Mouse (Mus musculus): ENCODE results near the gene Cyp3a13. TPM values are rescaled to one million over a fixed set of nuclear protein-coding genes. Genes with fewer than 3 reads are reported as not detected.

Cyp3a13 gene
- polyA plus RNA-seq (2014; fragmentation: Nextera tagmentation; extraction: Ambion mirVana) = not detected in 2 replicates

DNA sequence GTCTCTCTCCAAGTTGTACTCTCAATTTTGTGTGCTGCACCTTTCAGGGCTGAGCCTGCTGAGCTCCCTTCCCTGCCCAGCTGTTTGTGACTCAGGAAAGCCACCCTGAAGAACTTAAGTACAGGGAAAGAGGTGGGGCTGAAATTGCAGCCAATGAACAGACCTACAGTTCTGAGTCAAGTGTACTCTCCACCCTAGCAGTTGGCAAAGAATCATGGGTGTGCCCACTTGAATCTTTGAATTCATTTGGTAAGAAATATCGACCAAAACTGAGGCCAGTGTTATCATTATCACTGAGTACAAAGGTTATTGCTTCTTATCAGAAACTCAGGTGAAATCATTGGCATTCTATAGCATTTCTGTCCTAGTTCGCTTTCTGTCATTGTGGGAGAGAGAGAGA is at the start of gene Cyp3a13:
Gene Cyp3a13, minus strand, starts transcription at position 88 of the 400 bp plus-strand sequence.
- Histone ChIP-seq H3K4me1 (ENCODE audit: control insufficient read depth, insufficient read depth, low read length) (no peaks in the 10 kb centered on the region), H3K9ac (replicated peaks; ENCODE audit: low read length) (no peak within 1 kb of the TSS), H3K27ac (replicated peaks; ENCODE audit: low read depth, low read length) (no peak within 1 kb of the TSS), H3K4me2 (ENCODE audit: low read length) (no peak within 1 kb of the TSS), H3K27me3 (ENCODE audit: control insufficient read depth, insufficient read depth, low read length) (no peaks in the 10 kb centered on the region), H3K4me3 (replicated peaks; ENCODE audit: low read depth, low read length) (no peak within 1 kb of the TSS), H3K36me3 (ENCODE audit: control insufficient read depth, insufficient read depth, low read length) (no peaks in the 10 kb centered on the region), H3K9me3 (ENCODE audit: control insufficient read depth, low read length) (no peaks in the 10 kb centered on the region)
- 60% methylated on average over 2 of the region's 2 CpGs for WGBS
- ATAC-seq (ENCODE audit: low FRiP score, low TSS enrichment) (no peak), DNase-seq (no peak)

DNA sequence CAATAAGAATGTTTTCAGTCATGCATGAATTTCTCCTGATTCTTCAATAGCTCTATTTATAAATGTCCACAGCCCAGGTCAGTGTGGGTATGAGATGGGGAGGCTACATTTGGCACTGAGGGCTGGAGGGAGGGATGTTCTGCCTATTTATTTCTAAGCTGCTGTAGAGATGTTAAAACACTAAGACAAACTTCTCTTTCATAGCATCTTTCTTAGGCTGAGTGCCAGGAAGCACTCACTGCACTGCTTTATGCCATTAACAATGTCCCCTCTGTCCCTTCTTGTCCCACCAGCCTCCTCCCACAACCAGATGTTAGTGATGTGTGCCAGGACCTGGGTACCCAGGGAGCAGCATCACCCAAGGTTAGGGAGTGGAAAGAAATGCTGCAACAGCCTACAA is 45.1 kb upstream of the Cyp3a13 start:
- H3K27ac ChIP-seq (replicated peaks; ENCODE audit: low read depth, low read length) = no peak overlapping the region
- no peaks in the 10 kb centered on the region for H3K27me3 ChIP-seq (ENCODE audit: control insufficient read depth, insufficient read depth, low read length)
- no peak overlapping the region for H3K4me2 ChIP-seq (ENCODE audit: low read length)
- no peak for ATAC-seq (ENCODE audit: low FRiP score, low TSS enrichment)
- H3K9me3 ChIP-seq (ENCODE audit: control insufficient read depth, low read length) = no peaks in the 10 kb centered on the region
- DNase-seq = peak; percentile 3
- no peaks in the 10 kb centered on the region for H3K4me1 ChIP-seq (ENCODE audit: control insufficient read depth, insufficient read depth, low read length)
- no peak overlapping the region for H3K9ac ChIP-seq (replicated peaks; ENCODE audit: low read length)
- no peaks in the 10 kb centered on the region for H3K36me3 ChIP-seq (ENCODE audit: control insufficient read depth, insufficient read depth, low read length)
- H3K4me3 ChIP-seq (replicated peaks; ENCODE audit: low read depth, low read length) = no peak overlapping the region

DNA sequence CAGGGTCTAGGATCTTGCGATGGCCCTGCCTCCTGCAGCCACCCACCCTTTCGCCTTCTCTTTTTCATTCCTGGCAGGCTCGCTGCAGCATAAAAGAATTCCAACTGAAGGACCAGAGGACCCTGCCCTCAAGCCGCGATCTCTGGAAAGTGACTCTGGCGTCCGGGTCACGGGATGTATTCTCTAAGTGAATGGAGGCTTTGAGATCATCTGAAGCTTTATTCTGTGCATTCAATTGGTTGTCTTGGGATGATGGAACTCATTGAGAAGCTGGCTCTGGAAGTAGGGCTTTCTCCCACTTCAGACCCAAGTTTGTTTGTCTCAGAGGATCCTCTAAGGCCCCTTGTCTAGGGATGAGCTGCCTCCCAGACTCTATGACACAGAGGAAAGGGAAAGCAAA is 41.5 kb upstream of the Cyp3a13 start, which contains the start of gene Gjc3:
Gene Gjc3, minus strand, starts transcription at position 154 of the 400 bp plus-strand sequence.
- H3K9ac ChIP-seq (replicated peaks; ENCODE audit: low read length) = no peak within 1 kb of the TSS
- H3K36me3 ChIP-seq (ENCODE audit: control insufficient read depth, insufficient read depth, low read length) = no peaks in the 10 kb centered on the region
- WGBS = 73% methylated on average over 8 of the region's 8 CpGs
- H3K4me1 ChIP-seq (ENCODE audit: control insufficient read depth, insufficient read depth, low read length) = no peaks in the 10 kb centered on the region
- H3K4me2 ChIP-seq (ENCODE audit: low read length) = no peak within 1 kb of the TSS
- no peak within 1 kb of the TSS for H3K27ac ChIP-seq (replicated peaks; ENCODE audit: low read depth, low read length)
- DNase-seq = no peak
- ATAC-seq (ENCODE audit: low FRiP score, low TSS enrichment) = no peak
- no peaks in the 10 kb centered on the region for H3K9me3 ChIP-seq (ENCODE audit: control insufficient read depth, low read length)
- no peak within 1 kb of the TSS for H3K4me3 ChIP-seq (replicated peaks; ENCODE audit: low read depth, low read length)
- H3K27me3 ChIP-seq (ENCODE audit: control insufficient read depth, insufficient read depth, low read length) = no peaks in the 10 kb centered on the region

DNA sequence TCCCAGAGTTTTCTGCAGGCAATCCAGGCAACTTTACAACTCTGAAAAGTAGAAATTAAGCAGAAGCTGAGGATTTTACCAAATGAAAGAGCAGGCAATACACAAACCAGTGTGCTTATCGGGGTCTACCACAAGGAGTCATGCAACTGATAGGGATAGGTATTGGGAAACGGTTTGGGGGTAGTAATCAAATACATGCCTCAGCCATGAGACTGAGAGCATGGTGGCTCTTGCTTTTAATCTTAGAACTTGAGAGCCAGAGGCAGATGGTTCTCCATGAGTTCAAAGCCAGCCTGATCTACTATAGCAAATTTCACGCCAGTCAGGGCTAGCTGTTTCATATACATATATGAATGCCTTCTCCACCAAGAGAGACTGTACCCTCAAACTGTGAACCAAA is 35.0 kb upstream of the Cyp3a13 start:
- Histone ChIP-seq H3K4me1 (ENCODE audit: control insufficient read depth, insufficient read depth, low read length) (no peaks in the 10 kb centered on the region), H3K36me3 (ENCODE audit: control insufficient read depth, insufficient read depth, low read length) (no peaks in the 10 kb centered on the region), H3K4me2 (ENCODE audit: low read length) (no peak overlapping the region), H3K27me3 (ENCODE audit: control insufficient read depth, insufficient read depth, low read length) (no peaks in the 10 kb centered on the region), H3K9ac (replicated peaks; ENCODE audit: low read length) (no peak overlapping the region), H3K9me3 (ENCODE audit: control insufficient read depth, low read length) (no peaks in the 10 kb centered on the region), H3K4me3 (replicated peaks; ENCODE audit: low read depth, low read length) (no peak overlapping the region), H3K27ac (replicated peaks; ENCODE audit: low read depth, low read length) (no peak overlapping the region)
- ATAC-seq (ENCODE audit: low FRiP score, low TSS enrichment) (no peak), DNase-seq (no peak)
- WGBS = 90% methylated on average over 3 of the region's 3 CpGs

DNA sequence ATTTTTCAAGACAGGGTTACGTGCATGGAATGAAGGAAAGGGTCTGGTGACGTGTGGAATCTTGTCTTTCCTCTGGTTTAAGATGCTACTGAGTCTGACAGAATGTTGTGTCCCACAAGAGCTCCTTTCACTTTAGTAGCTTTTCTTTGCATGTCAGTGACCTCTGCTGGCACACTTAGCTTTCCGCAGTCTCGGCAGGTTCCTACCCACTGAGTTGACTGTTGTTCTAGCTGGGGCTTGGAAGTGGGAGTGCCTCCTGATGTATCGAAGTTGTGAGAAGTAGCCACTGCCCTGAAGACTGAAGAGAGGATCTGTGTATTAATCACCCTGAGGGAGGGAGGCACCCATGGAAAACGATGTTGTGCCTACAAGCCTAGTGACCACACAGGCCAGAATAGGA is 29.8 kb upstream of the Cyp3a13 start:
- Histone ChIP-seq H3K27ac (replicated peaks; ENCODE audit: low read depth, low read length) (no peak overlapping the region), H3K4me3 (replicated peaks; ENCODE audit: low read depth, low read length) (no peak overlapping the region), H3K4me2 (ENCODE audit: low read length) (no peak overlapping the region), H3K9ac (replicated peaks; ENCODE audit: low read length) (no peak overlapping the region), H3K27me3 (ENCODE audit: control insufficient read depth, insufficient read depth, low read length) (no peaks in the 10 kb centered on the region), H3K36me3 (ENCODE audit: control insufficient read depth, insufficient read depth, low read length) (no peaks in the 10 kb centered on the region), H3K9me3 (ENCODE audit: control insufficient read depth, low read length) (no peaks in the 10 kb centered on the region), H3K4me1 (ENCODE audit: control insufficient read depth, insufficient read depth, low read length) (no peaks in the 10 kb centered on the region)
- ATAC-seq (ENCODE audit: low FRiP score, low TSS enrichment) (no peak), DNase-seq (peak; percentile 1)
- 39% methylated on average over 6 of the region's 6 CpGs for WGBS

DNA sequence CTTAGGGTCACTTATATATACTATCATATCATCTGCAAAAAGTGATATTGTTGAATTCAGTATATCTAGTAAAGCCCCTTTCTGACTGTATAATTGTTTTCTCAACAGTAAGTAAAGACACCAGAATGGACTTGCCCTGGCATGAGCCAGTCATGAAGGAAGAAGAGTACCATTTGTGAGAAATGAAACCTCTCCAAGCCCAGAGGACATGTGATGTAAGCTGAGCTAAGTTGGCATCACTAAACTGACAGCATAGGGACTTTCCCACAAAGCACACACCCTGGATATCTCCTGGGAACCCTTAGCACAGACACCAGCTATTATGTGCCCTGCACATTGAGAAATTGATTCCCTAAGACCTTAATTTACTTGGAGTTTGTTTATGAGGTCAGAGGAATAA is 25.9 kb upstream of the Cyp3a13 start:
- H3K4me2 ChIP-seq (ENCODE audit: low read length) = no peak overlapping the region
- ATAC-seq (ENCODE audit: low FRiP score, low TSS enrichment) (no peak), DNase-seq (no peak)
- H3K36me3 ChIP-seq (ENCODE audit: control insufficient read depth, insufficient read depth, low read length) = no peaks in the 10 kb centered on the region
- H3K27me3 ChIP-seq (ENCODE audit: control insufficient read depth, insufficient read depth, low read length) = no peaks in the 10 kb centered on the region
- no peak overlapping the region for H3K4me3 ChIP-seq (replicated peaks; ENCODE audit: low read depth, low read length)
- no peak overlapping the region for H3K9ac ChIP-seq (replicated peaks; ENCODE audit: low read length)
- no peaks in the 10 kb centered on the region for H3K4me1 ChIP-seq (ENCODE audit: control insufficient read depth, insufficient read depth, low read length)
- no peaks in the 10 kb centered on the region for H3K9me3 ChIP-seq (ENCODE audit: control insufficient read depth, low read length)
- H3K27ac ChIP-seq (replicated peaks; ENCODE audit: low read depth, low read length) = no peak overlapping the region

DNA sequence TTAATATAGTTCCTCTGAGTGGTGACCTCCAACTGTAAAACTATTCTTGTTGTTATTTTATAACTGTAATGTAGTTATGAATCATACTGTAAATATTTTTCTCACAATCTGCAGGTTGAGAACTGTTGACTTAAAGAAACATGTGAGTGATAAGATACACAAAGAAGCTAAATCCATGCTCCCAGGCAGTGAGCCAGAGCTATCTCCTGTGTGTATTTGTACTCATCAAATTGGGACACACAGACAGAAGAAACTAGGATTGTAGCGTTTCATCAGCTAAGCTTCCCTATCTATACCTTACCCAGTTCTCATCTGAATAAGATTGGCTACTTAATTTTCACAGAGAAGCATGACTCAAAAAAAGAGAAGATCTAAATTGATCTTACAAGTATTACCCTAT is 21.7 kb upstream of the Cyp3a13 start:
- DNase-seq = no peak

DNA sequence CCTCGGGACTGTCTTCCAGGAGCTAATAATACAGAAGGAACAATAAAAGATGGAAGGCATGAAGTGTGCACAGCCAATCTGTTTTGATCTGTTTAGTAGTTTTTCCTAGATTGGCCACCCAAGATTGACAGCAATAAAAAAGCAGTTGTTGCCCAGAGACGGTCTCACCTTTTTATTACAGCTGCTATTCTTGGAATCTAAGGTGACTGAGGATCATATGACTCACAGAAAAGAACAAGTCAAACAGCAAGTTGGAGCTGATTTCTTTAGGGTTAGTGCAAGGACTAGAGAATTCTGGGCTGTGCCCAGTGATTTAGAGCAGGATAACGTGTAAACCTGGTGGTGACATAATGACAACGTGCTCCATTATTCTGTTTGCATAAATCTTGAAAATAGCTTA is 19.5 kb upstream of the Cyp3a13 start:
- ATAC-seq (ENCODE audit: low FRiP score, low TSS enrichment) = no peak
- no peak overlapping the region for H3K9ac ChIP-seq (replicated peaks; ENCODE audit: low read length)

More for the DNA sequence above, 21.7 kb upstream of the Cyp3a13 start:
- no peak overlapping the region for H3K4me2 ChIP-seq (ENCODE audit: low read length)
- H3K9ac ChIP-seq (replicated peaks; ENCODE audit: low read length) = no peak overlapping the region
- no peaks in the 10 kb centered on the region for H3K9me3 ChIP-seq (ENCODE audit: control insufficient read depth, low read length)
- ATAC-seq (ENCODE audit: low FRiP score, low TSS enrichment) = no peak
- no peak overlapping the region for H3K4me3 ChIP-seq (replicated peaks; ENCODE audit: low read depth, low read length)
- 86% methylated on average over 1 of the region's 1 CpGs for WGBS
- no peaks in the 10 kb centered on the region for H3K36me3 ChIP-seq (ENCODE audit: control insufficient read depth, insufficient read depth, low read length)
- H3K27me3 ChIP-seq (ENCODE audit: control insufficient read depth, insufficient read depth, low read length) = no peaks in the 10 kb centered on the region
- no peak overlapping the region for H3K27ac ChIP-seq (replicated peaks; ENCODE audit: low read depth, low read length)
- H3K4me1 ChIP-seq (ENCODE audit: control insufficient read depth, insufficient read depth, low read length) = no peaks in the 10 kb centered on the region

DNA sequence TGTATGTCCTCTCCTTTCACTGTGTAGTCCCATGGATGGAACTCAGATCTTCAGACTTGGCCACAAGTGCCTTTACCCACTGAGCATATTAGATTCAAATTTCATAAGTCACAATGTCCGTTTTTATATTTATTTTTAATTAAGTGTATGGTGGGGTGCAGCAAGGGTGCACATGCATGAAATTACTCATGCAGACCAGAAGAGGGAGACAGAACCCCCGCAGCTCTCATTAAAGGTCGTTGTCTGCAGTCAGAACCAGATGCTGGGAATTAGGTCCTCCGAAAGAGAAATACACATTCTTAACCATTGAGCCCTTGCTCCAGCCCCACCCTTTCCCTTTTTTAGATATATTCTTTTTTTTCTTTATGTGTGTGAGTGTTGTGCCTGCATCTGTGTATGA is 15.8 kb upstream of the Cyp3a13 start:
- Histone ChIP-seq H3K27me3 (ENCODE audit: control insufficient read depth, insufficient read depth, low read length) (no peaks in the 10 kb centered on the region), H3K9me3 (ENCODE audit: control insufficient read depth, low read length) (no peaks in the 10 kb centered on the region), H3K9ac (replicated peaks; ENCODE audit: low read length) (no peak overlapping the region), H3K4me1 (ENCODE audit: control insufficient read depth, insufficient read depth, low read length) (no peaks in the 10 kb centered on the region), H3K36me3 (ENCODE audit: control insufficient read depth, insufficient read depth, low read length) (no peaks in the 10 kb centered on the region), H3K27ac (replicated peaks; ENCODE audit: low read depth, low read length) (no peak overlapping the region), H3K4me3 (replicated peaks; ENCODE audit: low read depth, low read length) (no peak overlapping the region), H3K4me2 (ENCODE audit: low read length) (no peak overlapping the region)
- ATAC-seq (ENCODE audit: low FRiP score, low TSS enrichment) = no peak
- DNase-seq = no peak
- 67% methylated on average over 4 of the region's 4 CpGs for WGBS

More for the DNA sequence above, 19.5 kb upstream of the Cyp3a13 start:
- Histone ChIP-seq H3K4me2 (ENCODE audit: low read length) (no peak overlapping the region), H3K4me3 (replicated peaks; ENCODE audit: low read depth, low read length) (no peak overlapping the region), H3K9me3 (ENCODE audit: control insufficient read depth, low read length) (no peaks in the 10 kb centered on the region), H3K4me1 (ENCODE audit: control insufficient read depth, insufficient read depth, low read length) (no peaks in the 10 kb centered on the region), H3K27ac (replicated peaks; ENCODE audit: low read depth, low read length) (no peak overlapping the region), H3K27me3 (ENCODE audit: control insufficient read depth, insufficient read depth, low read length) (no peaks in the 10 kb centered on the region), H3K36me3 (ENCODE audit: control insufficient read depth, insufficient read depth, low read length) (no peaks in the 10 kb centered on the region)
- WGBS = 86% methylated on average over 4 of the region's 4 CpGs
- DNase-seq = no peak

All from midbrain, embryonic 14.5 days (tissue).